Comparison of ENCODE assay signal across 7 mouse cellular contexts in genomic region chr7:56018446-56018971, GRCm38 (mm10). TPM values are rescaled to one million over a fixed set of nuclear protein-coding genes. Genes with fewer than 3 reads are reported as not detected.
DNase-seq lines count a peak whose midpoint lies in the region; ATAC-seq and TF ChIP-seq lines count a peak whose summit lies in the region.

No protein-coding gene starts in this region.

- peak overlapping the region; percentile 81 for H3K9ac ChIP-seq in limb, embryonic 11.5 days (ENCODE audit: low read length)

- H3K4me1 ChIP-seq in spleen, adult 2 months (ENCODE audit: control insufficient read depth, insufficient read depth, insufficient read length) = peaks cover 2% of the 10 kb centered on the region; the same call in 1 of the 2 replicates
- no peaks in the 10 kb centered on the region for H3K4me1 ChIP-seq in embryonic fibroblast, embryonic 13.5 days (ENCODE audit: control insufficient read depth, insufficient read depth, low read length)
- no peaks in the 10 kb centered on the region; the same call in 1 of the 2 replicates for H3K4me1 ChIP-seq in limb, embryonic 11.5 days (ENCODE audit: control insufficient read depth, insufficient read depth, low read length)

- no peak for TF ChIP-seq CTCF in spleen, adult 2 months (IDR thresholded peaks at IDR 0.05; ENCODE audit: extremely low read depth, insufficient read depth, insufficient read length, insufficient replicate concordance)
- TF ChIP-seq CTCF in embryonic fibroblast, embryonic 13.5 days (IDR thresholded peaks at IDR 0.05; ENCODE audit: borderline replicate concordance, insufficient read depth, low read length) = no peak

- H3K27ac ChIP-seq in spleen, adult 2 months (ENCODE audit: insufficient read depth, low read length) = no peak overlapping the region; the same call in 1 of the 2 replicates
- H3K27ac ChIP-seq in embryonic fibroblast, embryonic 13.5 days (ENCODE audit: insufficient read depth, low read length) = no peak overlapping the region
- no peak overlapping the region for H3K27ac ChIP-seq in limb, embryonic 11.5 days (replicated peaks; ENCODE audit: low read depth, low read length)

- no peak for ATAC-seq in limb, embryonic 11.5 days (ENCODE audit: insufficient number of reproducible peaks, low FRiP score, low TSS enrichment, low read depth)

- no peak for DNase-seq in spleen, adult 2 months (ENCODE audit: low read depth in 1 of 2, low spot score in 2 of 2)
- DNase-seq in spleen, postnatal 4 days (ENCODE audit: low spot score in 2 of 2) = no peak
- DNase-seq in limb, embryonic 11.5 days (ENCODE audit: low spot score) = no peak
- DNase-seq in naive thymus-derived CD4-positive, alpha-beta T cell, adult 2 months (ENCODE audit: low read depth) = peak; percentile 44
- no peak for DNase-seq in embryo, embryonic 10 days (ENCODE audit: low spot score)
- no peak for DNase-seq in gastrocnemius, postnatal 36 days

- 24% methylated on average over 7 of the region's 7 CpGs for WGBS in spleen, adult 2 months
- WGBS in limb, embryonic 11.5 days = 59% methylated on average over 7 of the region's 7 CpGs

- no peak for TF ChIP-seq POLR2A in spleen, adult 2 months (IDR thresholded peaks at IDR 0.05; ENCODE audit: low read depth, low read length)
- no peak for TF ChIP-seq POLR2A in embryonic fibroblast, embryonic 13.5 days (IDR thresholded peaks at IDR 0.05; ENCODE audit: low read depth, low read length)

- H3K4me3 ChIP-seq in spleen, adult 2 months (ENCODE audit: extremely low read depth, insufficient read depth, insufficient read length) = peak overlapping the region; percentile 71; the same call in 1 of the 2 replicates
- peak overlapping the region; percentile 89 for H3K4me3 ChIP-seq in embryonic fibroblast, embryonic 13.5 days (ENCODE audit: insufficient read depth, low read length)
- H3K4me3 ChIP-seq in limb, embryonic 11.5 days (ENCODE audit: low read depth, low read length) = peak overlapping the region; percentile 63

- H3K4me2 ChIP-seq in limb, embryonic 11.5 days (ENCODE audit: low read depth, severe bottlenecking) = peak overlapping the region; percentile 79

- H3K9me3 ChIP-seq in limb, embryonic 11.5 days (ENCODE audit: control insufficient read depth, low read length) = no peaks in the 10 kb centered on the region

- H3K27me3 ChIP-seq in spleen, adult 2 months (ENCODE audit: control insufficient read depth, insufficient read depth, low read length) = peaks cover 8% of the 10 kb centered on the region
- H3K27me3 ChIP-seq in limb, embryonic 11.5 days (ENCODE audit: control insufficient read depth, insufficient read depth, low read length) = no peaks in the 10 kb centered on the region

- H3K36me3 ChIP-seq in spleen, adult 2 months (ENCODE audit: control insufficient read depth, insufficient read depth, low read length) = no peaks in the 10 kb centered on the region
- no peaks in the 10 kb centered on the region for H3K36me3 ChIP-seq in limb, embryonic 11.5 days (ENCODE audit: control insufficient read depth, insufficient read depth, low read length)

- intact Hi-C loops in gastrocnemius, postnatal 36 days (cut with DNase I) = no loop called here

RNA-seq across cellular contexts. Expression of gene Nipa1, which starts 1.2 kb away (rescaled TPM):
- 2.1 and 2.3 TPM in 2 replicates for polyA plus RNA-seq in spleen, adult 2 months (2012; rRNA removed)
- polyA plus RNA-seq in embryonic fibroblast, embryonic 13.5 days (2011; ENCODE audit: insufficient read length, low read depth, missing spikeins) = 12.2 and 13.8 TPM in 2 replicates
- 5.6 and 6.3 TPM in 2 replicates for polyA plus RNA-seq in limb, embryonic 11.5 days (2014; fragmentation: Nextera tagmentation; extraction: Ambion mirVana)
- 1 to 10 TPM; 2.1 to 2.5 TPM for total RNA-seq in gastrocnemius, postnatal 36 days (2021)

RNA-seq across cellular contexts. Expression of gene Herc2, which starts 31.5 kb away (rescaled TPM):
- polyA plus RNA-seq in spleen, adult 2 months (2012; rRNA removed) = 18.7 and 19.4 TPM in 2 replicates
- 55.5 and 58.3 TPM in 2 replicates for polyA plus RNA-seq in embryonic fibroblast, embryonic 13.5 days (2011; ENCODE audit: insufficient read length, low read depth, missing spikeins)
- polyA plus RNA-seq in limb, embryonic 11.5 days (2014; fragmentation: Nextera tagmentation; extraction: Ambion mirVana) = 21.5 and 29.7 TPM in 2 replicates
- 10 to 100 TPM; 38.2 to 48.0 TPM for total RNA-seq in gastrocnemius, postnatal 36 days (2021)

RNA-seq across cellular contexts. Expression of gene Nipa2, which starts 56.2 kb away (rescaled TPM):
- polyA plus RNA-seq in spleen, adult 2 months (2012; rRNA removed) = 7.1 and 16.1 TPM in 2 replicates
- 56.6 and 61.0 TPM in 2 replicates for polyA plus RNA-seq in embryonic fibroblast, embryonic 13.5 days (2011; ENCODE audit: insufficient read length, low read depth, missing spikeins)
- 49.8 and 53.7 TPM in 2 replicates for polyA plus RNA-seq in limb, embryonic 11.5 days (2014; fragmentation: Nextera tagmentation; extraction: Ambion mirVana)
- total RNA-seq in gastrocnemius, postnatal 36 days (2021) = 10 to 100 TPM; 31.2 to 32.2 TPM
